Mouse (Mus musculus): ENCODE data around the gene Psmg3. TPM values are rescaled to one million over a fixed set of nuclear protein-coding genes. Genes with fewer than 3 reads are reported as not detected.

The Psmg3 gene
- polyA plus RNA-seq, 1 experiment, result 33.9 TPM

GRCm38 (mm10) chr5:139792159-139792775 lies 34.4 kb downstream of the Psmg3 start:
- Histone ChIP-seq H3K27me3 (ENCODE audit: control insufficient read depth, insufficient read depth, low read length) (no peaks in the 10 kb centered on the region), H3K4me3 (replicated peaks; ENCODE audit: insufficient read depth, low read depth, low read length) (peak overlapping the region; percentile 50), H3K4me1 (ENCODE audit: control insufficient read depth, insufficient read depth, low read length) (peaks cover 9% of the 10 kb centered on the region; the same call in 1 of the 2 replicates), H3K27ac (ENCODE audit: insufficient read depth, low read length) (no peak overlapping the region)
- whole genome bisulfite sequencing, result 20% methylated on average over 11 of the region's 11 CpGs
- DNase-seq, result no peak
- no peak for TF ChIP-seq CTCF (IDR thresholded peaks at IDR 0.05; ENCODE audit: borderline replicate concordance, insufficient read depth, low read depth, low read length)

- peaks cover 8% of the 10 kb centered on the region; the same call in 1 of the 2 replicates for H3K4me1 ChIP-seq (ENCODE audit: control insufficient read depth, insufficient read depth, low read length)
- peak; percentile 83 to 84 for DNase-seq
- no peak within 1 kb of the TSS for H3K27ac ChIP-seq (ENCODE audit: insufficient read depth, low read length)
- no peaks in the 10 kb centered on the region for H3K27me3 ChIP-seq (ENCODE audit: control insufficient read depth, insufficient read depth, low read length)
- peak within 1 kb of the TSS; percentile 50 for H3K4me3 ChIP-seq (replicated peaks; ENCODE audit: insufficient read depth, low read depth, low read length)
- 1% methylated on average over 92 of the region's 92 CpGs for WGBS
- no peak for TF ChIP-seq CTCF (IDR thresholded peaks at IDR 0.05; ENCODE audit: borderline replicate concordance, insufficient read depth, low read depth, low read length)
- TF ChIP-seq POLR2A (IDR thresholded peaks at IDR 0.05; ENCODE audit: borderline replicate concordance, insufficient read depth, low read length), result 0 out of 2 replicates have a peak, but pooled peaks have one; percentile 17
Measured at GRCm38 (mm10) chr5:139791227-139792158, 35.2 kb downstream of the Psmg3 start, which contains the start of gene Mafk. Gene Mafk, plus strand, starts transcription at chr5:139791513.

DNA sequence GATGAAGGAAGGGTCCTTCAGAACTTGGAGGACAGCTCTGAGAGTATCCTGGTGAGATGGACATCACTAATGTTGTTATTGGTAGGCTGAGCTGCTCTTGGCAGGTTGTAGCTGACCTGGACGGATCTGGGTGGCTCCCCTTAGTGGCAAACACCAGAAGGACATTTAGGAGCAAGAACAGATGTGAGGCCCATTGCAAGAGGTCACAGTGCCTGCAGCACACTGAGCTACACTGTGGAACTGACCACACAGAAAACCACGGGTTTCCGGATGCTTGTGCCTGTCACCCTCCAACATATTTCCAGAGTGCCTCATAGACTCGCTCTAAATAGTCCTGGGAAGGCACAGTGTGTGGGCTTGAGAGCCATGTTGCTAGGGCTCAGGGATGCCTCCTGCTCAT lies 37.2 kb downstream of the Psmg3 start:
- DNase-seq, result no peak
- H3K4me3 ChIP-seq (replicated peaks; ENCODE audit: insufficient read depth, low read depth, low read length), result no peak overlapping the region
- H3K27ac ChIP-seq (ENCODE audit: insufficient read depth, low read length), result no peak overlapping the region
- 59% methylated on average over 4 of the region's 4 CpGs for WGBS
- H3K4me1 ChIP-seq (ENCODE audit: control insufficient read depth, insufficient read depth, low read length), result peaks cover 8% of the 10 kb centered on the region; the same call in 1 of the 2 replicates
- TF ChIP-seq CTCF (IDR thresholded peaks at IDR 0.05; ENCODE audit: borderline replicate concordance, insufficient read depth, low read depth, low read length), result peak; percentile 6; the same call in 1 of the 2 replicates
- TF ChIP-seq POLR2A (IDR thresholded peaks at IDR 0.05; ENCODE audit: borderline replicate concordance, insufficient read depth, low read length), result no peak
- no peaks in the 10 kb centered on the region for H3K27me3 ChIP-seq (ENCODE audit: control insufficient read depth, insufficient read depth, low read length)

DNA sequence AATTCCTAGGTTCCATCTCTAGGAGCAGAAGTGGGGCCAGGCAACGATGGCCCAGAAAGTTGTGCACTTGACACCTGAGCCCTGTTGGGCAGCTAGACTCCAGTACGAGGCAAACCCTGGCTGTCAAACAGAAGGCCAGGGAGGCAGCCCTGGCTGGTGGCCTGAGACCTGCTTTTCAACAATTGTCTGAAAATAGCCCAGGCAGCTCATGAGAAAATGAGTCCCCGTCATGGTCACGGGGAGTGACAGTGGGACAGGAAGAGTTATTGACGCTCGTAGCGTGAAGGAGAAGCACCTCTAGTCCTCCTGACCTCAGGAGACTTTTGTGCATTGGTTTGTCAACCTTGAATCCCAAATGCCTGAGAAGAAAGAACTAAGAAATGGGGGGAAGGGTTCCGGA lies 45.3 kb downstream of the Psmg3 start:
- no peak for TF ChIP-seq CTCF (IDR thresholded peaks at IDR 0.05; ENCODE audit: borderline replicate concordance, insufficient read depth, low read depth, low read length)
- H3K27ac ChIP-seq (ENCODE audit: insufficient read depth, low read length), result no peak overlapping the region
- H3K27me3 ChIP-seq (ENCODE audit: control insufficient read depth, insufficient read depth, low read length), result no peaks in the 10 kb centered on the region
- no peaks in the 10 kb centered on the region for H3K4me1 ChIP-seq (ENCODE audit: control insufficient read depth, insufficient read depth, low read length)
- 75% methylated on average over 8 of the region's 8 CpGs for whole genome bisulfite sequencing
- no peak for DNase-seq
- no peak overlapping the region for H3K4me3 ChIP-seq (replicated peaks; ENCODE audit: insufficient read depth, low read depth, low read length)

DNA sequence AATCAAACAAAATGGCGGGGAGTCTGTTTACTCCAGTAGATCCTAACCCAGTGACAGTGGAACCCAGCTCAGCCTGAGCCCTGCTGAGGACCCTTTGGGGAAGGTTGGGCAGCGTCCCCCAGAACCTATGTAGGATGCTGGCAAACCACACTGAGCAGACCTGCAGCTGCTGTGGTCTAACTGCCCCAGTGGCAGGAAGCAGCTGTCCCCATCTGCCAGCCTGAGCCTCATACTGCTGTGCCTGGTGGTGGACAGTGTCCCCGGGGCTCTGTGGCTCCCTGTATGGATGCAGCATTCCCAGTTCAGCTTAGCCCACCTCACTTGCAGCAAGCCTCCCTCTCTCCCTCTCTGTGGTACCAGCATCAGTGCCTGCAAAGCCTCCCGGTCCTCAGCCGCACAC lies 49.7 kb downstream of the Psmg3 start:
- 56% methylated on average over 5 of the region's 5 CpGs for WGBS
- H3K27me3 ChIP-seq (ENCODE audit: control insufficient read depth, insufficient read depth, low read length), result no peaks in the 10 kb centered on the region
- H3K27ac ChIP-seq (ENCODE audit: insufficient read depth, low read length), result no peak overlapping the region
- H3K4me3 ChIP-seq (replicated peaks; ENCODE audit: insufficient read depth, low read depth, low read length), result no peak overlapping the region
- no peak for DNase-seq
- H3K4me1 ChIP-seq (ENCODE audit: control insufficient read depth, insufficient read depth, low read length), result 0 out of 2 replicates have a peak, but pooled peaks cover 4% of the 10 kb centered on the region
- TF ChIP-seq POLR2A (IDR thresholded peaks at IDR 0.05; ENCODE audit: borderline replicate concordance, insufficient read depth, low read length), result no peak
- no peak for TF ChIP-seq CTCF (IDR thresholded peaks at IDR 0.05; ENCODE audit: borderline replicate concordance, insufficient read depth, low read depth, low read length)

- Histone ChIP-seq H3K27ac (ENCODE audit: insufficient read depth, low read length) (0 out of 2 replicates have a peak within 1 kb of the TSS, but pooled peaks have one; percentile 51), H3K27me3 (ENCODE audit: control insufficient read depth, insufficient read depth, low read length) (no peaks in the 10 kb centered on the region), H3K4me3 (replicated peaks; ENCODE audit: insufficient read depth, low read depth, low read length) (peak within 1 kb of the TSS; percentile 87), H3K4me1 (ENCODE audit: control insufficient read depth, insufficient read depth, low read length) (0 out of 2 replicates have a peak, but pooled peaks cover 4% of the 10 kb centered on the region)
- peak; percentile 79 for TF ChIP-seq POLR2A (IDR thresholded peaks at IDR 0.05; ENCODE audit: borderline replicate concordance, insufficient read depth, low read length)
- TF ChIP-seq CTCF (IDR thresholded peaks at IDR 0.05; ENCODE audit: borderline replicate concordance, insufficient read depth, low read depth, low read length), result peak; percentile 89
- peak; percentile 95 for DNase-seq
- under 1% methylated on average over 55 of the region's 55 CpGs for WGBS
Measured at GRCm38 (mm10) chr5:139775216-139775926, 51.3 kb downstream of the Psmg3 start, which contains the start of gene Ints1. Gene Ints1, minus strand, starts transcription at chr5:139775674.

Other genes with a start within 250 kb of the Psmg3 start
- gene Micall2, start 90.5 kb downstream of the Psmg3 start, polyA plus RNA-seq (2012; rRNA removed), result 2.6 and 2.7 TPM in 2 replicates
- gene Ints1, start 51.2 kb downstream of the Psmg3 start, polyA plus RNA-seq (2012; rRNA removed), result 64.4 and 70.8 TPM in 2 replicates
- 6.8 and 7.8 TPM in 2 replicates for gene Mafk, start 35.4 kb downstream of the Psmg3 start, polyA plus RNA-seq (2012; rRNA removed)
- 0.54 and 0.71 TPM in 2 replicates for gene Tmem184a, start 7.0 kb downstream of the Psmg3 start, polyA plus RNA-seq (2012; rRNA removed)
- gene Gm26938, start 478 bp downstream of the Psmg3 start, polyA plus RNA-seq (2012; rRNA removed), result not detected in 2 replicates
- gene Elfn1, start 81.1 kb upstream of the Psmg3 start, polyA plus RNA-seq (2012; rRNA removed), result 7.4 and 8.6 TPM in 2 replicates

Data from cerebellum, adult 2 months (tissue).